Mouse (Mus musculus): ENCODE data around the gene Rell1. TPM values are rescaled to one million over a fixed set of nuclear protein-coding genes. Genes with fewer than 3 reads are reported as not detected.

The Rell1 gene
- 25.7 and 25.9 TPM in 2 replicates for polyA plus RNA-seq (2015; fragmentation: Nextera tagmentation; extraction: Ambion mirVana)

GRCm38 (mm10) chr5:63968443-63969415 is at the start of gene Rell1:
TSS of gene Rell1 (minus strand) at chr5:63968897.
- Histone ChIP-seq H3K36me3 (no peaks in the 10 kb centered on the region), H3K27me3 (no peaks in the 10 kb centered on the region), H3K9me3 (no peaks in the 10 kb centered on the region), H3K9ac (peak within 1 kb of the TSS; percentile 83), H3K4me2 (peak within 1 kb of the TSS; percentile 68), H3K4me1 (peaks cover 29% of the 10 kb centered on the region), H3K4me3 (peak within 1 kb of the TSS; percentile 73), H3K27ac (peak within 1 kb of the TSS; percentile 77)
- WGBS: 1% methylated on average over 82 of the region's 85 CpGs
- ATAC-seq (ENCODE audit: insufficient number of reproducible peaks, insufficient read depth, low FRiP score, low TSS enrichment, low read depth): peak; percentile 96

DNA sequence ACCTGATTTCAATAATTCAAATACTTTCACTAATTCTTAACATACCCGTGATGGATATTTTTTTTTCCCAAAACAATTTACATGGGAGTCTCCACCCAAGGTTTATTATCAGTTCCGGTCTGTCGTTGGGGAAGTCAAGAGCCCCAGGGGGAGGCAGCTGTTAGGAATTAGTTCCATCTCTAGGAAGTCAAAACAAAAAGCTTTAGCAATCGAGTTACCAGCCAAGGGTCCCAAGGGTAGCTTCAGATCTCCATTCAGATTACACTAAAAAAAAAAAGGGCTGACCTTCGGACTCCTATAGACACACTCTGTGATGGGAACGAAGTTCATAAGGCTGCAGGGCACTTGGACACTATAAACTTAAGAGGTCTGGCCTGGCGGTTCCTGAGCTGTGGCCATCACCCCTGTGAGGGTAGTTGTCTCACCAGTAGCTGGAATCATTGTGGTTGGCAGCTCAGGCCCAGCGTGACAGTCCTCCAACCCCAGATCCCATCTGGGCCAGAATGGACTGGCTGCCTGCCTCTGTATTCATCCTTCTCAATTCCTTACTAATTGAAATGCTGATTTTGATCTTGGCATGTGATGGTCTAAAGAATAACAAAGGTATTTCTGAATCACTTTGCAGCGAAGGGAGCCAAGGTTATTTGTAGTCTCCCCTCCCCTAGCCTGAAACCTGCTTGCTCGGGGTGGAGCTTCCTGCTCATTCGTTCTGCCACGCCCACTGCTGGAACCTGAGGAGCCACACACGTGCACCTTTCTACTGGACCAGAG is 44.1 kb upstream of the Rell1 start:
- no peak overlapping the region for H3K4me2 ChIP-seq
- no peaks in the 10 kb centered on the region for H3K9me3 ChIP-seq
- H3K4me3 ChIP-seq: no peak overlapping the region
- H3K27me3 ChIP-seq: no peaks in the 10 kb centered on the region
- no peaks in the 10 kb centered on the region for H3K4me1 ChIP-seq
- H3K27ac ChIP-seq: no peak overlapping the region
- H3K9ac ChIP-seq: no peak overlapping the region
- ATAC-seq (ENCODE audit: insufficient number of reproducible peaks, insufficient read depth, low FRiP score, low TSS enrichment, low read depth): no peak
- WGBS: 44% methylated on average over 13 of the region's 13 CpGs
- no peaks in the 10 kb centered on the region for H3K36me3 ChIP-seq

DNA sequence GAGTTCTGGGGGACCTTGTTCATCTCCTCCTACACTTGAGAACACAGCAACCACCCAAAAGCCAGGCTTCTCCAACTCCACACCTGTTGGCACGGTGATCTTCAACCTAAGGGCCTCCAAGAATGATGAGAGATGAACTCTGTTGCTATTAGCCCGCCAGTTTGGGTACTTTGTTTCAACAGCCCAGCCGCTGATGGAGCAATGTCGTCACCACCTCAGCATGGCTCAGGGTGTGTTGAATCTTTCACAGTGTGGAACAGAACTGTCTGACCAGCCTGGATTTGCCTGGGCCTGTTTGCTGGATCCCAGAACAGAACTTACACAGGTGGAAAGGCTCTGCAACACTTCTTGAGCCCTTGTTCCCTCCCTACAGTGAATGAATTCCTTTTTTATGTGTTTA is 37.9 kb upstream of the Rell1 start:
- no peaks in the 10 kb centered on the region for H3K4me1 ChIP-seq
- H3K4me2 ChIP-seq: no peak overlapping the region
- no peak overlapping the region for H3K27ac ChIP-seq
- no peak overlapping the region for H3K4me3 ChIP-seq
- H3K9ac ChIP-seq: no peak overlapping the region
- H3K9me3 ChIP-seq: no peaks in the 10 kb centered on the region
- no peaks in the 10 kb centered on the region for H3K36me3 ChIP-seq
- 84% methylated on average over 4 of the region's 4 CpGs for WGBS
- no peaks in the 10 kb centered on the region for H3K27me3 ChIP-seq
- ATAC-seq (ENCODE audit: insufficient number of reproducible peaks, insufficient read depth, low FRiP score, low TSS enrichment, low read depth): no peak

GRCm38 (mm10) chr5:64003302-64003701 is 34.6 kb upstream of the Rell1 start:
- Histone ChIP-seq H3K9me3 (no peaks in the 10 kb centered on the region), H3K4me2 (no peak overlapping the region), H3K27me3 (no peaks in the 10 kb centered on the region), H3K4me1 (no peaks in the 10 kb centered on the region), H3K9ac (no peak overlapping the region), H3K36me3 (no peaks in the 10 kb centered on the region), H3K4me3 (no peak overlapping the region), H3K27ac (no peak overlapping the region)
- 90% methylated on average over 8 of the region's 8 CpGs for WGBS
- ATAC-seq (ENCODE audit: insufficient number of reproducible peaks, insufficient read depth, low FRiP score, low TSS enrichment, low read depth): no peak

DNA sequence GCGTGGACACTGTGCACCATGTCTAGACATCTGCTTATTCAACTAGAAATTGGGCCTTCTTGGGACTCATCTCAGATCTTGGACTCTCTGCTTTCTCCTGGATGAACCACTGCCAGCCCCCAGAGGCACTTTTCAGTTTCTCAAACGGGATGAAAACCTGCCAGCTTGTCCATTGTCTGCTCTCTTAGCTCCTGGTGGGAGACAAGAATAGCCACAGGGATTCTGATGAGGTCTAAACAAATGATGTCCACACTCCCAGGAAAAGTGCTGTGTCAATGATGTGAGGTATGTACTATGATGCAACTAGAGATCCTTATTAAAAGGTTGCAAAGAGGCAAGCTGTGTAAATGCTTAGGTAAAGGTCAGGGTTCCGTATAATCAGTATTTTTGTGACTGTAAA is 25.2 kb upstream of the Rell1 start:
- no peak overlapping the region for H3K4me2 ChIP-seq
- no peak for ATAC-seq (ENCODE audit: insufficient number of reproducible peaks, insufficient read depth, low FRiP score, low TSS enrichment, low read depth)
- no peaks in the 10 kb centered on the region for H3K9me3 ChIP-seq
- 49% methylated on average over 3 of the region's 3 CpGs for WGBS
- H3K4me1 ChIP-seq: no peaks in the 10 kb centered on the region
- no peak overlapping the region for H3K27ac ChIP-seq
- no peak overlapping the region for H3K4me3 ChIP-seq
- no peaks in the 10 kb centered on the region for H3K36me3 ChIP-seq
- H3K27me3 ChIP-seq: no peaks in the 10 kb centered on the region
- H3K9ac ChIP-seq: no peak overlapping the region

GRCm38 (mm10) chr5:63990675-63991074 is 22.0 kb upstream of the Rell1 start:
- Histone ChIP-seq H3K9ac (no peak overlapping the region), H3K4me3 (no peak overlapping the region), H3K27ac (no peak overlapping the region), H3K36me3 (no peaks in the 10 kb centered on the region), H3K4me1 (no peaks in the 10 kb centered on the region), H3K9me3 (no peaks in the 10 kb centered on the region), H3K27me3 (no peaks in the 10 kb centered on the region), H3K4me2 (no peak overlapping the region)
- WGBS: 90% methylated on average over 3 of the region's 3 CpGs
- no peak for ATAC-seq (ENCODE audit: insufficient number of reproducible peaks, insufficient read depth, low FRiP score, low TSS enrichment, low read depth)

GRCm38 (mm10) chr5:63986337-63986736 is 17.6 kb upstream of the Rell1 start:
- H3K4me3 ChIP-seq: no peak overlapping the region
- no peak for ATAC-seq (ENCODE audit: insufficient number of reproducible peaks, insufficient read depth, low FRiP score, low TSS enrichment, low read depth)
- H3K36me3 ChIP-seq: no peaks in the 10 kb centered on the region
- no peaks in the 10 kb centered on the region for H3K27me3 ChIP-seq
- no peak overlapping the region for H3K9ac ChIP-seq
- WGBS: 86% methylated on average over 6 of the region's 6 CpGs
- H3K9me3 ChIP-seq: no peaks in the 10 kb centered on the region
- no peak overlapping the region for H3K4me2 ChIP-seq
- no peak overlapping the region for H3K27ac ChIP-seq
- H3K4me1 ChIP-seq: no peaks in the 10 kb centered on the region

DNA sequence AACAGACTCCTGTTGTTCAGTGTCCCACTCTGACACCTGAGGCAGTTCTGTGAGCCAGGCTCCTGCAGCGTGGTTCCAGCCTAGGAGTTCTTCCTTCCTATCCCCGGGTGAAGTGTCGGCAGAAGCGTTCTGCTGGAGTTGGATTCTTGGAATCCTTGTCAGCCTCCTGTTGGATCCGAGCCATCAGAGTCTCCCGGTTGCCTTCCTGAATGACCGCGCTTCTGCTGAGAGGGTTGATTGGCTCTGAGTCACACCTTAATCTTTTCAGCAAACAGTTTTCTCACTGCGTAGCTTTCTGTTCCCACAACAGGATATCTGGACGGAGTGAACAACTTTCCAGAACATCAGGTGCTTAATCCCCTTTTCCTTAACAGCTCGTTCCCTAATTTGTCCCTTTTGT is 13.6 kb upstream of the Rell1 start:
- H3K4me3 ChIP-seq: no peak overlapping the region
- no peaks in the 10 kb centered on the region for H3K36me3 ChIP-seq
- no peak overlapping the region for H3K27ac ChIP-seq
- H3K4me1 ChIP-seq: no peaks in the 10 kb centered on the region
- H3K9ac ChIP-seq: no peak overlapping the region
- ATAC-seq (ENCODE audit: insufficient number of reproducible peaks, insufficient read depth, low FRiP score, low TSS enrichment, low read depth): no peak
- H3K4me2 ChIP-seq: no peak overlapping the region
- no peaks in the 10 kb centered on the region for H3K9me3 ChIP-seq
- H3K27me3 ChIP-seq: no peaks in the 10 kb centered on the region
- 69% methylated on average over 11 of the region's 11 CpGs for WGBS

DNA sequence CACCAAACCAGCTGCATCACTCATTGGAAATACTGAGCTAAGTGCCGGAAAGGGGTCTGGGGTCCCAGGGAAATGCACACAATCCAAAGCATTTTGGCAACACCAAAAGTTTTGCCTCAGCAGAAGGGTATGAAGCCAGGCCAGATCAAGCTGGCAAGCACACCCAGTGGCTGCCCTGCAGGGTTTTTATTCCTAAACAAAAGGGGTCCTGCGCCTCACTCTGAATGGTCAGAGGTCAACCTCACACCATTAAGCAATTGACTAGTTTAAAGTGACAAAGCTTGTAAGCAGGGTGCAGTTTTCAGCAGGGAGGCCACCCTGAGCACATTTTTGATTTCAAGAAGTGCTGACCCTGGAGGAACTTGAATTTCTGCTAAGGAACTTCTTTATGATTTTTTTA is 2.3 kb upstream of the Rell1 start:
- Histone ChIP-seq H3K4me2 (no peak overlapping the region), H3K36me3 (no peaks in the 10 kb centered on the region), H3K4me1 (peaks cover 28% of the 10 kb centered on the region), H3K4me3 (no peak overlapping the region), H3K9ac (no peak overlapping the region), H3K27ac (no peak overlapping the region), H3K9me3 (no peaks in the 10 kb centered on the region), H3K27me3 (no peaks in the 10 kb centered on the region)
- WGBS: 69% methylated on average over 2 of the region's 2 CpGs
- no peak for ATAC-seq (ENCODE audit: insufficient number of reproducible peaks, insufficient read depth, low FRiP score, low TSS enrichment, low read depth)

- no peak for ATAC-seq (ENCODE audit: insufficient number of reproducible peaks, insufficient read depth, low FRiP score, low TSS enrichment, low read depth)
- no peaks in the 10 kb centered on the region for H3K27me3 ChIP-seq
- 11% methylated on average over 7 of the region's 7 CpGs for WGBS
These were observed 1.6 kb upstream of the Rell1 start for GRCm38 (mm10) chr5:63970281-63970732.

DNA sequence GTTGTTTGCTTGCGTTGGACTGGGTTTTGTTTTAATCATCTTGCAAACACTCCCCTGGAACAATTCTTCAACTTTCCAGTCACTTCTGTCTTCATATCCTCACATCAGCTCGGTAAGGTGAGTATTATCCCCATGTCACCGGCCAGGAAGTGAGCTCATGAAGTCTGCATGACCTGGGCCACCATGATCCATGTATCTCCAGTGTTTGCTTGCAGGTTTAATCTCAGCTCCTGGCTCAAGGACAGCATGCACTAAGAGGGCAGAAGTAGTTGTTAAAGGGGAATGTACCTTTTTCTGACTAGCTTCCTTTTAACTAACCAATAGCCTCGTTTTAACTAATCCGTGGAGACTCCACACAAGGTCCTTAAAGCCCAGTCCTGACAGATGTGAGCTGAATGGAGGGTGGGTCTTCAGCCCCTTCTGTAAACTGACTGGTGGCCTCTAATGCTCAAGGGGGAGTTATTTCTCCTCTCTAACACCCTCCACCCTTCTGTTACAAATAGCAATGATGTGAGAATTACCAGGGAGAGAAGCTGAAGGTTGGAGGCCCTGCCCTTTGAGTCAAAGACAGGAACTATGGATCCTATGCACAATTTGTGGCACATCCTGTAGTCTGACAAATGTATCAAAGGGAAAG is 897 bp upstream of the Rell1 start:
- peaks cover 29% of the 10 kb centered on the region for H3K4me1 ChIP-seq
- H3K9me3 ChIP-seq: no peaks in the 10 kb centered on the region
- H3K9ac ChIP-seq: peak overlapping the region; percentile 61; the same call in 1 of the 2 replicates
- peak overlapping the region; percentile 77; the same call in 1 of the 2 replicates for H3K27ac ChIP-seq
- WGBS: 22% methylated on average over 5 of the region's 5 CpGs
- ATAC-seq (ENCODE audit: insufficient number of reproducible peaks, insufficient read depth, low FRiP score, low TSS enrichment, low read depth): no peak
- peak overlapping the region; percentile 68 for H3K4me2 ChIP-seq
- H3K4me3 ChIP-seq: peak overlapping the region; percentile 73
- H3K27me3 ChIP-seq: no peaks in the 10 kb centered on the region
- H3K36me3 ChIP-seq: no peaks in the 10 kb centered on the region

More at GRCm38 (mm10) chr5:63970281-63970732, 1.6 kb upstream of the Rell1 start:
- Histone ChIP-seq H3K4me2 (peak overlapping the region; percentile 68; the same call in 1 of the 2 replicates), H3K4me1 (peaks cover 29% of the 10 kb centered on the region), H3K9ac (no peak overlapping the region), H3K27ac (peak overlapping the region; percentile 77; the same call in 1 of the 2 replicates), H3K4me3 (no peak overlapping the region), H3K9me3 (no peaks in the 10 kb centered on the region), H3K36me3 (no peaks in the 10 kb centered on the region)

Data from embryonic facial prominence, embryonic 13.5 days (tissue).